Mouse (Mus musculus): ENCODE measurements at regions not wholly inside any gene's neighbourhood (a gene's known extent, or its start where the extent isn't known, plus 50 kb on each side); places are given as distances from the start of the nearest gene placed in this dataset.

- Histone ChIP-seq H3K27me3 (ENCODE audit: insufficient read depth, low read length) (no peaks in the 10 kb centered on the region), H3K9me3 (ENCODE audit: low read length) (no peaks in the 10 kb centered on the region), H3K4me1 (ENCODE audit: insufficient read depth, low read length) (peaks cover 91% of the 10 kb centered on the region), H3K9ac (replicated peaks; ENCODE audit: low read length) (peak overlapping the region; percentile 9; the same call in 1 of the 2 replicates), H3K4me3 (ENCODE audit: low read length) (no peak overlapping the region), H3K27ac (ENCODE audit: low read length) (peak overlapping the region; percentile 89), H3K4me2 (replicated peaks; ENCODE audit: low read depth, low read length) (no peak overlapping the region), H3K36me3 (ENCODE audit: insufficient read depth, low read length) (no peaks in the 10 kb centered on the region)
- WGBS = 24% methylated on average over 5 of the region's 5 CpGs
- no peak for ATAC-seq (ENCODE audit: low FRiP score, low TSS enrichment)
These were observed 68.4 kb upstream of the Irf2bp2 start for GRCm38 (mm10) chr8:126662151-126662550.

DNA sequence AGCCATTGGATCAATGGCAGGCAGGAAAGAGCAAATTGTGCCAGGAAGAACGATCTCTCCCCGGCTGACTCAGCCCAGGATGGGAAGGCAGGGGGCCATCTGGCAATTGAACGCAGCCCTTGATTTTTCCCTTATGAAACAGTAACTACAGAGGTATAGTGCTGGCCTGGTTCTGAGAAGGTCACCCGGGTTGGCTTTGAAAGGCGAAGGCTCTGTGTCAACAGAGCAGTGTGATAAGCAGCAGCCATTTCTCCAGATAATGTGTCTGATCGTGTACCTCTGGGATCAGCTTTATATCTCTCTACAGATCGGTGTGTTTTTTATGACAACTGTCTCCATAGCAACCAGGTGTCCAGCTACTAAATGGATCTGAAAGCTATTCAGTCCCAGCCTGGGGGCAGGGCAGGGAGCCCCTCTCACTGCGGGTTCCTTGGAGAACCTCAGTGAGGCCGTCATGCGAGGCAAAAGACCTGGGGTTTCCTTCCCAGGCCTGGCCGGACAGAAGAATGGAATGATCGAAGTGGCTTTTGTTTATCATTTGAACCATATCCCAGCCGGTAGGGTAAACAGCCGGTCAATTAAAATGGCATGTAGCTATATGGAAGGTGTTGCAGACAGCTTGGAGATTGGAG, 67.8 kb upstream of the Irf2bp2 start:
- peaks cover 91% of the 10 kb centered on the region for H3K4me1 ChIP-seq (ENCODE audit: insufficient read depth, low read length)
- peak overlapping the region; percentile 56; the same call in 1 of the 2 replicates for H3K9ac ChIP-seq (replicated peaks; ENCODE audit: low read length)
- H3K36me3 ChIP-seq (ENCODE audit: insufficient read depth, low read length) = no peaks in the 10 kb centered on the region
- peak overlapping the region; percentile 88 for H3K27ac ChIP-seq (ENCODE audit: low read length)
- no peak overlapping the region for H3K4me3 ChIP-seq (ENCODE audit: low read length)
- no peaks in the 10 kb centered on the region for H3K27me3 ChIP-seq (ENCODE audit: insufficient read depth, low read length)
- ATAC-seq (ENCODE audit: low FRiP score, low TSS enrichment) = no peak
- 31% methylated on average over 14 of the region's 14 CpGs for WGBS
- peak overlapping the region; percentile 45 for H3K4me2 ChIP-seq (replicated peaks; ENCODE audit: low read depth, low read length)
- H3K9me3 ChIP-seq (ENCODE audit: low read length) = no peaks in the 10 kb centered on the region

GRCm38 (mm10) chr8:126660658-126661316, 67.0 kb upstream of the Irf2bp2 start:
- Histone ChIP-seq H3K27me3 (ENCODE audit: insufficient read depth, low read length) (no peaks in the 10 kb centered on the region), H3K27ac (ENCODE audit: low read length) (peak overlapping the region; percentile 88), H3K4me2 (replicated peaks; ENCODE audit: low read depth, low read length) (peak overlapping the region; percentile 45), H3K9me3 (ENCODE audit: low read length) (no peaks in the 10 kb centered on the region), H3K9ac (replicated peaks; ENCODE audit: low read length) (peak overlapping the region; percentile 56), H3K4me3 (ENCODE audit: low read length) (peak overlapping the region; percentile 6; the same call in 1 of the 2 replicates), H3K36me3 (ENCODE audit: insufficient read depth, low read length) (no peaks in the 10 kb centered on the region), H3K4me1 (ENCODE audit: insufficient read depth, low read length) (peaks cover 84% of the 10 kb centered on the region)
- ATAC-seq (ENCODE audit: low FRiP score, low TSS enrichment) = peak; percentile 47; the same call in 1 of the 2 replicates
- WGBS = 1% methylated on average over 8 of the region's 12 CpGs

DNA sequence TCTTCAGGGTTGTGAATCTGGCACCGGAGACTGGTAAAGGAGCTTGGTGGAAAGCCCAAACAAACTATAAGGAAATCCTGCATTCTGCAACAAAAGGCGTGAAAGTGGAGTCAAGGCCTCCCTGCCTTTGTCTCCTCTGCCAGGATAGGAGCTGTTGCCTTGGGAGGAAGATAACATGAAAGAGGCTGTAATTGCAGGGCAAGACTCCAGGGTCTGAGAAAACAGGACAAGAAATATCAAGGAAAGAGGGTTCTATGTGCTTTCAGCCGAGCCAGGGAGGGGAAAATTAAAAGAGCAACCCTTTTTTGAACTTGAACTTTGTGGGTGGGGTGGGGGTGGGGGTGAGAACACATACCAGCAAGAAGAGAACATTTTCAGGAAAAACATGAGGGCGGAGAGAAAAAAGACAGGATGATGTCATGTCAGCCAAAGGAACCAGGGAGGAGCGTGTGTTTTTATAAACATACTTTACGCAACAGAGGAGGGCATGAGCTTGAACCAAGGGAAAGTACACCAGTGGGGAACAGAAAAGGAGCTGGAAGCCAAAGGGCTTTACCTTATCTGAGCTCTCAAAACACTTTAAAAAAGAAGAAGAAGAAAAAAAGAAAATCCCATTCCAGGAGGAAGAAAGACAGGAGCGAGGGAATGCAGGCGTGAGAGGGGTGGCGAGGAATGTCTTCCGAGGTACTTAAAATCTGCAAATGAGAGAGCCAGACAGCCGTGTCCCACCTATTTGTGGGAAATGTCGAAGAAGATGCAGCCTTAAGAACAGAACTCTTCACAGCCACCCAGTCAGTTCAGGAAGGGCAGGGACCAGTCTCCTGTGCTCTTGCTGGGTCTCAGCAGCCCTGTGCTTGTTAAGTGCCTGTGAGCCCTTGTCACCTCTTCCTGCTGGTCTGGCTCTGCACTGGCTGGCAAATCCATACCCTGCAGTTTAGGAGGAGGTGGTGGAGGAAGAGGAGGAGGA, 66.2 kb upstream of the Irf2bp2 start:
- H3K9me3 ChIP-seq (ENCODE audit: low read length) = no peaks in the 10 kb centered on the region
- no peaks in the 10 kb centered on the region for H3K36me3 ChIP-seq (ENCODE audit: insufficient read depth, low read length)
- peak; percentile 50; the same call in 1 of the 2 replicates for ATAC-seq (ENCODE audit: low FRiP score, low TSS enrichment)
- 0 out of 2 replicates have a peak overlapping the region, but pooled peaks have one; percentile 6 for H3K4me3 ChIP-seq (ENCODE audit: low read length)
- H3K4me2 ChIP-seq (replicated peaks; ENCODE audit: low read depth, low read length) = peak overlapping the region; percentile 45
- no peaks in the 10 kb centered on the region for H3K27me3 ChIP-seq (ENCODE audit: insufficient read depth, low read length)
- H3K27ac ChIP-seq (ENCODE audit: low read length) = peak overlapping the region; percentile 88
- H3K9ac ChIP-seq (replicated peaks; ENCODE audit: low read length) = peak overlapping the region; percentile 29
- H3K4me1 ChIP-seq (ENCODE audit: insufficient read depth, low read length) = peaks cover 76% of the 10 kb centered on the region
- 20% methylated on average over 12 of the region's 12 CpGs for WGBS

DNA sequence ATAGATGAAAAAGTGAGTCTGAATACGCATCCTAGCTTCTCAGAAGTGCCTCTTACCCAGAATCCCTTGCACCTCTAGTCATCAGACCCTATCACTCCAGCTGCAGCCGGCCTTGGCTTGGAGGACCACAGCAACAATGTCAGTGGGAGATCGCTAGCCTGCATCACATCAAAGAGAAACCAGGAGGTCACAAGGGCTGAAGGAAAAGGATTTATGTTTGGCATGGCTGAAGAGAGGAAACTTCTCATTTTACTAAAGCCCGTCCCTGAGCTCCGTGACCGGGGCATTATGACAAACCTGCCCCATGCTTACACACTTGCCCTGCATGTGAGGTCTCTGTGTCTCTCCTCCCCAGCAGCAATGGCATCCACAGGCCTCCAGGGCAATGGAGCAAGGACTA, 63.8 kb upstream of the Irf2bp2 start:
- WGBS = 20% methylated on average over 6 of the region's 6 CpGs
- no peak overlapping the region for H3K4me3 ChIP-seq (ENCODE audit: low read length)
- H3K9ac ChIP-seq (replicated peaks; ENCODE audit: low read length) = no peak overlapping the region; the same call in 1 of the 2 replicates
- peaks cover 51% of the 10 kb centered on the region for H3K4me1 ChIP-seq (ENCODE audit: insufficient read depth, low read length)
- H3K4me2 ChIP-seq (replicated peaks; ENCODE audit: low read depth, low read length) = no peak overlapping the region
- peak overlapping the region; percentile 73; the same call in 1 of the 2 replicates for H3K27ac ChIP-seq (ENCODE audit: low read length)
- H3K9me3 ChIP-seq (ENCODE audit: low read length) = no peaks in the 10 kb centered on the region
- H3K36me3 ChIP-seq (ENCODE audit: insufficient read depth, low read length) = no peaks in the 10 kb centered on the region
- H3K27me3 ChIP-seq (ENCODE audit: insufficient read depth, low read length) = no peaks in the 10 kb centered on the region
- ATAC-seq (ENCODE audit: low FRiP score, low TSS enrichment) = no peak

- H3K4me1 ChIP-seq (ENCODE audit: insufficient read depth, low read length) = peaks cover 43% of the 10 kb centered on the region
- no peak overlapping the region for H3K4me3 ChIP-seq (ENCODE audit: low read length)
- H3K9ac ChIP-seq (replicated peaks; ENCODE audit: low read length) = no peak overlapping the region
- no peak overlapping the region for H3K27ac ChIP-seq (ENCODE audit: low read length)
- no peaks in the 10 kb centered on the region for H3K36me3 ChIP-seq (ENCODE audit: insufficient read depth, low read length)
- H3K9me3 ChIP-seq (ENCODE audit: low read length) = no peaks in the 10 kb centered on the region
- H3K4me2 ChIP-seq (replicated peaks; ENCODE audit: low read depth, low read length) = no peak overlapping the region
- H3K27me3 ChIP-seq (ENCODE audit: insufficient read depth, low read length) = no peaks in the 10 kb centered on the region
- 72% methylated on average over 10 of the region's 10 CpGs for WGBS
- ATAC-seq (ENCODE audit: low FRiP score, low TSS enrichment) = no peak
These were observed 62.9 kb upstream of the Irf2bp2 start for GRCm38 (mm10) chr8:126656554-126657260.

- peaks cover 31% of the 10 kb centered on the region for H3K4me1 ChIP-seq (ENCODE audit: insufficient read depth, low read length)
- no peak overlapping the region for H3K4me3 ChIP-seq (ENCODE audit: low read length)
- no peaks in the 10 kb centered on the region for H3K36me3 ChIP-seq (ENCODE audit: insufficient read depth, low read length)
- no peak overlapping the region for H3K9ac ChIP-seq (replicated peaks; ENCODE audit: low read length)
- H3K9me3 ChIP-seq (ENCODE audit: low read length) = no peaks in the 10 kb centered on the region
- no peak overlapping the region for H3K27ac ChIP-seq (ENCODE audit: low read length)
- 28% methylated on average over 2 of the region's 2 CpGs for whole genome bisulfite sequencing
- no peaks in the 10 kb centered on the region for H3K27me3 ChIP-seq (ENCODE audit: insufficient read depth, low read length)
- H3K4me2 ChIP-seq (replicated peaks; ENCODE audit: low read depth, low read length) = no peak overlapping the region
- no peak for ATAC-seq (ENCODE audit: low FRiP score, low TSS enrichment)
These were observed 61.8 kb upstream of the Irf2bp2 start for GRCm38 (mm10) chr8:126655565-126655964.

DNA sequence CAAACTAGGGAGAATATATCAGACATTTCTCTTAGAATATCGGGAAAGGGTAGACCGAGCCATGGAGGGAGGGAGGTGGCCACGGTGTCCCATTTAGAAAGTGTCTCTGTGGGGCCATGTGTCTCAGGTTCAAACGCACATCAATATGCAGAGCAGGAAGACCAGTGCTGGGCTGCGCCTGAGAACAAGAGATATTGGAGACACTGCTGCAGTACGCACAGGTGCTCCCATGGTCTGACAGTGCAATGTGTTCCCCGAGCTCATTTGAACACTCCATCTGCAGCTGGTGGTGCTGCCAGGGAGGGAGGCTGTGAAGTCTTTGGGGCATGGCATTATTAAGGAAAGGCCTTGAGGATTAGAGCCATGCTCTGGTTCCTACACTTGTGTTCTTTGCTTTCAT, 60.6 kb upstream of the Irf2bp2 start:
- Histone ChIP-seq H3K36me3 (ENCODE audit: insufficient read depth, low read length) (no peaks in the 10 kb centered on the region), H3K27me3 (ENCODE audit: insufficient read depth, low read length) (no peaks in the 10 kb centered on the region), H3K4me1 (ENCODE audit: insufficient read depth, low read length) (peaks cover 19% of the 10 kb centered on the region), H3K27ac (ENCODE audit: low read length) (no peak overlapping the region), H3K4me2 (replicated peaks; ENCODE audit: low read depth, low read length) (no peak overlapping the region), H3K9me3 (ENCODE audit: low read length) (no peaks in the 10 kb centered on the region), H3K9ac (replicated peaks; ENCODE audit: low read length) (no peak overlapping the region), H3K4me3 (ENCODE audit: low read length) (no peak overlapping the region)
- WGBS = 75% methylated on average over 7 of the region's 7 CpGs
- ATAC-seq (ENCODE audit: low FRiP score, low TSS enrichment) = no peak

GRCm38 (mm10) chr8:126652151-126652550, 58.4 kb upstream of the Irf2bp2 start:
- H3K4me3 ChIP-seq (ENCODE audit: low read length) = no peak overlapping the region
- H3K9me3 ChIP-seq (ENCODE audit: low read length) = no peaks in the 10 kb centered on the region
- no peaks in the 10 kb centered on the region for H3K36me3 ChIP-seq (ENCODE audit: insufficient read depth, low read length)
- no peak for ATAC-seq (ENCODE audit: low FRiP score, low TSS enrichment)
- peaks cover 6% of the 10 kb centered on the region; the same call in 1 of the 2 replicates for H3K4me1 ChIP-seq (ENCODE audit: insufficient read depth, low read length)
- no peaks in the 10 kb centered on the region for H3K27me3 ChIP-seq (ENCODE audit: insufficient read depth, low read length)
- H3K9ac ChIP-seq (replicated peaks; ENCODE audit: low read length) = no peak overlapping the region
- no peak overlapping the region for H3K27ac ChIP-seq (ENCODE audit: low read length)
- 66% methylated on average over 5 of the region's 5 CpGs for WGBS
- H3K4me2 ChIP-seq (replicated peaks; ENCODE audit: low read depth, low read length) = no peak overlapping the region

Measured in kidney, embryonic 16.5 days (tissue).